Mouse (Mus musculus) c-Kit-positive CD71-positive TER-119-positive erythroid progenitor cells, embryonic 14.5 days (primary cell): ENCODE measurements around the gene Aicda.

Source experiments
- DNase-seq: peaks from one replicate; pipeline ENCODE4 v3.0.0-alpha.2; 2013; ENCODE audit warnings: low spot score

Aicda gene

GRCm38 (mm10) chr6:122601031-122601430, 47.4 kb downstream of the Aicda start:
- DNase-seq = no peak

GRCm38 (mm10) chr6:122601615-122602014, 48.0 kb downstream of the Aicda start:
- no peak for DNase-seq

- peak; percentile 76 for DNase-seq
These were observed 48.8 kb downstream of the Aicda start, which contains the start of gene Apobec1 for GRCm38 (mm10) chr6:122602242-122602991. Apobec1 (minus strand) TSS chr6:122602444.

- DNase-seq = no peak
These were observed 49.4 kb downstream of the Aicda start for GRCm38 (mm10) chr6:122602992-122603322.

- no peak for DNase-seq
These were observed 50.7 kb downstream of the Aicda start for GRCm38 (mm10) chr6:122604260-122604659.

- DNase-seq = no peak
These were observed 51.9 kb downstream of the Aicda start for GRCm38 (mm10) chr6:122605483-122605882.

GRCm38 (mm10) chr6:122606661-122607060, 53.1 kb downstream of the Aicda start:
- no peak for DNase-seq

GRCm38 (mm10) chr6:122607700-122608099, 54.1 kb downstream of the Aicda start:
- DNase-seq = no peak

- no peak for DNase-seq
These were observed 55.1 kb downstream of the Aicda start for GRCm38 (mm10) chr6:122608434-122609376.

GRCm38 (mm10) chr6:122609377-122609728, 55.8 kb downstream of the Aicda start:
- peak; percentile 29 for DNase-seq

- peak; percentile 42 for DNase-seq
These were observed 56.2 kb downstream of the Aicda start, which contains the start of gene Gdf3 for GRCm38 (mm10) chr6:122609771-122610170. Gdf3 (minus strand) TSS chr6:122610087.

GRCm38 (mm10) chr6:122612426-122612825, 58.8 kb downstream of the Aicda start:
- peak; percentile 58 for DNase-seq
